Mouse (Mus musculus): ENCODE data around the gene Ugt1a2. TPM values are rescaled to one million over a fixed set of nuclear protein-coding genes. Genes with fewer than 3 reads are reported as not detected.
"Not testable (repeated sequence)": the region's sequence is repeated elsewhere in the genome, so short reads cannot be mapped to it uniquely, and the experiment has no call there.

Ugt1a2 gene
- not detected for polyA plus RNA-seq (2017; shearing (Covaris generic))

DNA sequence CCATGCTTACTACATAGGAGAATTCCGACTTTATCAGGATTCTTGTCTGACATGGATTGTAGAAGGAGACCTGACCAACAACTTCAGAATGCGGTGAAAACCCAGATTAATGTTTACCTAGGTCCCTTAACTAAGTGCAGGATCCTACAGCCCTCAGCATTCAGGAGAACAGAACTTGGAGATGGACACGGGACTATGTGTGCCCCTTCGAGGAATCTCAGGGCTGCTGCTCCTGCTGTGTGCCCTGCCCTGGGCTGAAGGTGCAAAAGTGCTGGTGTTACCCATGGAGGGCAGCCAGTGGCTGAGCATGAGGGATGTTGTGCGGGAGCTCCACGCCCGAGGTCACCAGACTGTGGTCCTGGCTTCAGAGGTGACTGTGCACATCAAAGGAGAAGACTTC is at the start of gene Ugt1a2:
Gene Ugt1a2, plus strand, starts transcription at position 146 of the 400 bp plus-strand sequence.
- no peak for ATAC-seq

DNA sequence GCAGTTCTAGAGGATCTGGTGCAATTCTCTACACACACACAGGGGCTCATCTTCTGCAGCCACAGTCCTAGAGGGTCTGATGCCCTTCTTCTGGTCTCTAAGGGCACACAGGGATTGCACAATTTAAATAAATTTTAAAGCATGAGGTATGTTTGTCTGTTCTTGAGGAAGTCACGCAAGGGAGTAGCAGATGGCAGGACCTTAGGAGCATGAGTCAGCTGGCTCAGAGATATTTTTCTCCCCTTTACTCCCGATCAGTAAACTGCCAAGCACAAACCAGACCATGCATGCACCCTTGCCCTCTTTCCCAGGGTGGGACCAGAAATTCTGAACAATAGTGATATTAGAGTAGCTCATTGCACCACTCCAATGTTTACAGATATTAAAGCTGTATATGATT is 42.0 kb upstream of the Ugt1a2 start:
- no peak for ATAC-seq

DNA sequence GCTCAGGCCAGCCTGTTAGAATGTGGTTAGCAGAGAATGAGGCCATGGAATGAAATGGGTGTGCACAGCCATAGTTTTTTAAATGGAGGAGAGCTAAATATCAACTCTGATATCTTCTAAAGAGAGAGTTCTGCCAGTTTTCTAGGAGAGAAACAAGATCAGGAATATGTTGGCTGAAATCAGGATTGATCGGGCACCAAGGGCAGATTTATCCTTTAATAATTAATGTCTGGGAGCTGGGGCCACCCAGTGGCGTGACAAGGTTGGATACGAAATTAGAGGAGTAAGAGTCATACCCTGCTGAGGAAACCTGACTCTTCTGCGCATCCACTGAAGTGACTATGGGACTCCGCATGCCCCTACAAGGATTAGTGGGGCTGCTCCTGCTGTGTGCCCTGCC is 34.7 kb upstream of the Ugt1a2 start, which contains the start of gene Ugt1a5:
Gene Ugt1a5, plus strand, starts transcription at position 302 of the 400 bp plus-strand sequence.
- no peak for ATAC-seq

DNA sequence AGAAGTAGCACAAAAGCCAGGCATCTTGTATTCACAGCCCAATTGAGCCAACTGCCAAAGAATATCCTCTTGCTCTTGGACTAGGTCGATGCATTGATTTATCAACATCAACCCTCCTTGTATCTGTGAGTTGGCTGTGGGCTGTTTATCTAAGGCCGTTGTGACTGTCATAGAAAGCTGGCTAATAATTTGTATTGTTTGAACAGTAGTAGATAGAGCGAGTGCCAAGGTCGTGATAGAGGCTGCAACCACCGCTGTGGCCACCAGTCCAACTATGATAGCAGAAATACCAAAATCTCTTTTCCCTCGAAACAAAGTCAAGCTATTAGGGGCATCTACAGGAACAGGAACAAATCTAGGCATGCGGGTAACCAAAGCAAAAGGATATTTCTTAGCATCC is 28.2 kb upstream of the Ugt1a2 start:
- not testable (repeated sequence) for ATAC-seq

DNA sequence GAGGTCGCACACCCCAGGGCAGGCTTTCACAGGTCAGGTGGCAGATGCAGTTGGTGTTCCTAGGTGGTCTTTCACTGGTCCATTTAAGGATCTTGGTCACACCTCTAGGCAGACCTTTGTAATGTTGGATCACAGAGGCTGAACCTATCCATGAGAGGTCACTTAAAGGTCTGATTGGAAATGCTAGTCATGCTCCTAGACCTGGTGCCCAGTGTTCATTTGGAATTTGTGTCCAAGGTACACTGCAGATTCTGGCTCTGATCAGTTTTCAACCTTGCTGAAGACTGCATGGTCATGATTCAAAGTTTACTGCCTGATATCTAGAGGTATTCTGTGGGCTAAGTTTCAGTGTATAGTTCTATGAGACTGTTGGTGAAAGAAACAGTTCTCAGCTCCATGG is 20.7 kb upstream of the Ugt1a2 start:
- no peak for ATAC-seq

DNA sequence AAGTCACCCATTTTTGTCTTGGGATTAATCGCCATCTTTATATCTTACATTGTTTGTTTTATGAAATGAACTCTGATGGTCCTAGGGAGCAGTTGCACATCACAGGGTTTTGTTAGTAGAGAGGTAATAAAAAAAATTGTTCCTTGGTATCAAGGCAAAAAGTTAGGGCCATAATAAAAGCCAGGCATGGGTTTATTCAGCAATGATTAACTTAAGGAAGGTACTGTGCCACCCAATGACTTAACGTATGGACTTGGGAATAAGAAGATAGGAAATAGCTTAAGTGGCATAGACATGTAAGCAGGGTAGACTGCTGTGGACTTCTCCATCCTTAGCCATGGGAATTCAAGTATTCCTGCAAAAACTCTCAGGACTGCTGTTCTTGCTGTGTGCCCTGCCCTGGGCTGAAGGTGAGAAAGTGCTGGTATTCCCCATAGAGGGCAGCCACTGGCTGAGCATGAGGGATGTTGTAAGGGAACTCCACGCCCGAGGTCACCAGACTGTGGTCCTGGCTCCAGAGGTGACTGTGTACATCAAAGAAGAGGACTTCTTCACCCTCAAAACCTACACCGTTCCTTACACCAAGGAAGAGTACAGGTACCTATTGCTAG is 14.0 kb upstream of the Ugt1a2 start:
- ATAC-seq, result no peak

DNA sequence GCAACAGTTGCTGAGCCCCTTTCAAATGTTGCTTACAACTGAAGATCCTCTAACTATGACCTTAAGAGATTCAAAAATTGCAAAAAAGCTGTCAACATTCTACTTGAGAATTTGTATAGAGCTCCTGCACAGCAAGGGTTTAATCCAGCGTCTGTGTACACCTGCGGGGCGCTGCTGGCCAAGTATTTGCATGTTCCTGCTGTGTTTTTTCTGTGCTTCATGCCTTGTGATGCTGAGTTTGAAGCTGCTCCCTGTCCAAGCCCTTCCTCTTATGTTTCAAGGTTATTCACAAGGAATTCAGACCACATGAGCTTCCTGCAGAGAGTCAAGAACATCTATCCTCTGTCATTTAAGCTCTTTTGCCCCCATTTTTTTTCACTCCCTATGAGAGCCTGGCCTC is 8.3 kb upstream of the Ugt1a2 start:
- no peak for ATAC-seq

DNA sequence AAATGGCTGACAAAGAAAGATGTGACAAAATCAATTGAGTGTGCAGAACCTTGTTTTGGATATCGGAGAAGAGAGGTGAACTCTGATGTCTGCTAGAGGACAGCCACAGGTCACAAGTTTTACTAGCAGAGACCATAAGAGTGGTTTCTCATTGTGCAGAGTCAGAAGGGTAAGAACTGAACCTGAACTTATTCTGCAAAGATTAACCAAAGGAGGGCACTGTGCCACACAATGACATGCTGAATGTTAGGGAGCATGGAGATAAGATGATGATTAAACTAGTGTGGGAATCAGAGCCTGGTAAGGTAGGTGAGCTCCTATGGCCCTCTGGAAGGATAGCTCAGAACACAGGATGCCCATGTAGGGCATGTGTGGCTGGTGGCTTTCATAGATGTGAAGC is 4.7 kb upstream of the Ugt1a2 start:
- no peak for ATAC-seq

DNA sequence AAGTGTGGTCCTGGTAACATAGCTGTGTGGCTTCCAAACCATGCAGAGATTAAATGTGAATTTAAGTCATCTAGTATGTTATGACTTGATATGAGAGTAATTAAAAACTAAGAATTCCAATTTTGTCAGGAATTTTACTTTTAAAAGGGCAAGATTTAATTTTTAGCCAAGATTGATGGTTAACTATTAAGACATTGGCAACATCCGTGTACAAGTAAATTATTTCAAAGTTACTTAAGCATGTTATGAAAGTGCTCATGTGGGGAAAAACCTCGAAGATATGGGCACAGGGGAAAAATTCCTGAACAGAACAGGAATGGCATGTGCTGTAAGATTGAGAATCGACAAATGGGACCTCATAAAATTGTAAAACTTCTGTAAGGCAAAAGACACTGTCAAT is 3.0 kb upstream of the Ugt1a2 start:
- ATAC-seq, result no peak

DNA sequence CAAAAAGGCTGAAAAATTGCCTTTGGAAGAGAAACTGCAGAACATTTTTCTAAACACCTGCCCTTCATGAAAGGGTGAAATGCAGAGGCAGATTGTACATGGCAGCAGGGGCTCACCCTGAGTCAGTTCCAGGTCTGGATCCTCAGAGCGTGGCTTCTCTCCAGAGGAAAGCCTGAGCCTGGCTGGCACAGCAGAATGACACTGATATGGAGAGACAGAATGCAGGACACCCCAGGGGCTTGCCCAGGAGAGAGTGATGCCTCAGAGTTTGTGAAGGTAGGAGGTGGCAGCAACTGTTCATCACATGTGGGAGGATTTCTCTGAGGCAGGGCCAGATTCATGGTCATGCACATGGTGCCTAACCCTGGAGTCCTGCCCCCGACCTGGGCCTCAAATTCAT is 405 bp upstream of the Ugt1a2 start:
- no peak for ATAC-seq

DNA sequence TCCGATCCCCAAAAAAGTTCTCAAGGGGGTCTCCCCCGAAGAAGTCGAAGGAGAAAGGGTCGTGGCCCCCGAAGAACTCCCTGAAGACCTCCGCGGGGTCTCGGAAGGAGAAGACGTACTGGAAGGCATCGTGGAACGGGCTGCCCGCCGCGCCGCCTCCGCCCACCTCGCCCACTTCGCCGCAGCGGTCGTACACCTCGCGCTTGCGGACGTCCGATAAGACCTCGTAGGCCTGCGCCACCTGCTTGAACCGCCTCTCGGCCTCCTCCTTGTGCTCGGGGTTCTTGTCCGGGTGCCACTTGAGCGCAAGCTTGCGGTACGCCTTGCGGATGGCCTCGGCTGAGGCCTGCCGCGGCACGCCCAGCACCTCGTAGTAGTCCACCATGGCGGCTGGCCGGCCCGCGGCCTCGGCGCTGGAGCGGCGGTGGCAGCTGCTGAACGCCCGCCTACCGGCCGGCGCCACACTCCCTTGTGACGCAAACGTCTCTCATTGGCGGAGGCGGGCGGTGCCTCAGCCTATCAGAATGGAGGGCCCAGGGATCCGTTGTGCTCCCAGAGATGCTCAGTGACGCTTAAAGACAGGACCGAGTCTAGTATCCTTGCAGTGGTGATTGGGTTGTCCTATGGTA is 5.0 kb downstream of the Ugt1a2 start, which contains the start of gene Dnajb3:
Gene Dnajb3, minus strand, starts transcription at position 489 of the 629 bp plus-strand sequence.
- ATAC-seq, result peak; percentile 84

DNA sequence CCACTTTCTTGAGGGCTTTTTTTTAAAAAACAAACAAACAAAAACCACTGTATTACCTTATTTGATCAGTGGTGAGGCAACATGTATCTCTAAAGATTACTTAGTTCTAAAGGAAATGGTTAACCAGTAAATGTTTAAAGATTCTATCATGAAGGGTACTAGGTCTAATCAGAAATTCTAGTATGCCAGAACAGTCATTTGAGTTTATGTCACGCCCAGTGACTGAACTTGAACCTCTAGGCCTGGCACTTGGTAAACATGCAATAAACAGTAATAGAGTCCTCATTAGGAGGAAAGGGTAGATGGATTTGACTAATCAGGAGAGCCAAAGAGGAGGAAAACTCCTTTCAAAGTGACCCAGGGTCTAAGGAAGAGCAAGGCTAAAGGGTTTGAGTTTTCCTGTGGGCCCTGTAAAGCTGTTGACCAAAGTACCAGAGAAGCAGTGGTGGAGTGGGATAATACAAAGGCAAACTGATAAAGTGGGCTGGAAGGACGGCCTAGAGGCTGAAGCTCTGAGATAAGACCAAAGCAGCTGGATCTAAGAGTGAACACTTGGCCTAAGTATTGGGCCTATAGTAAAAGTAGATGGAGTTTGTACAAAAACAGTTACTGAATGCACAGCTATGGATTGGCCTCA is 6.6 kb downstream of the Ugt1a2 start:
- ATAC-seq, result no peak

DNA sequence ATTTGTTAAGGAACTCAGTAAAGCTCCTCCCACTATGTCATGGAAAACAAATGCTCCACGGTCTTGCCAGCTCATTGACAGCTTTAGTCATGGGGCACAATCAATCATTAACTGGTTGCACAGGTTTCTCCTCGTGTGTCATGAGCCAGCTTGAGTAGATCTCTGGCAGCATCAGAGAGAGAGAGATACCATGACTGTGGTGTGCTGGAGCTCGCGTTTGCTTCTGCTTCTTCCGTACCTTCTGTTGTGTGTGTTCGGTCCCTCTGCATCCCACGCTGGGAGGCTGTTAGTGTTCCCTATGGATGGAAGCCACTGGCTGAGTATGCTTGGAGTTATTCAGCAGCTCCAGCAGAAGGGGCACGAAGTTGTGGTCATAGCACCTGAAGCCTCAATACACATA is 11.4 kb downstream of the Ugt1a2 start, which contains the start of gene Ugt1a1:
Gene Ugt1a1, plus strand, starts transcription at position 148 of the 400 bp plus-strand sequence.
- ATAC-seq, result no peak

DNA sequence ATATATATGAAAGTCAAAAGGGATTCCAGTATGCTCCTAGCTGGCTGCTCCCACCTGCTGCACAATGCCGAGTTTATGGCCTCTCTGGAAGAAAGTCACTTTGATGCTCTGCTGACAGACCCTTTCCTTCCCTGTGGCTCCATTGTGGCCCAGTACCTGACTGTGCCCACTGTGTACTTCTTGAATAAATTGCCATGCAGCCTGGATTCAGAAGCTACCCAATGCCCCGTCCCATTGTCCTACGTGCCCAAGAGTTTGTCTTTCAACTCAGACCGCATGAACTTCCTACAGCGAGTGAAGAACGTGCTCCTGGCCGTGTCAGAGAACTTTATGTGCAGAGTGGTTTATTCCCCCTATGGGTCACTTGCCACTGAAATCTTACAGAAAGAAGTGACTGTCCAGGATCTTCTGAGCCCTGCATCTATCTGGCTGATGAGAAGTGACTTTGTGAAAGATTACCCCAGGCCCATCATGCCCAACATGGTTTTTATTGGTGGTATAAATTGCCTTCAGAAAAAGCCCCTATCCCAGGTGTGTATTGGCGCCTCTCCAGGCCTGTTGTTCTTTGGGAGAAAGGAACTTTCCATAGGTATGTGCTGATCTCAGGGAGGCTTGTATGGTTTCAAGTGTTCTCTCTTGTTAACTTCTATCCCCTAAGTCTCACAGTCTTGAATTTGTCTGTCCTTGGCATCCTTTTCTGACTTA is 12.1 kb downstream of the Ugt1a2 start:
- ATAC-seq, result no peak

DNA sequence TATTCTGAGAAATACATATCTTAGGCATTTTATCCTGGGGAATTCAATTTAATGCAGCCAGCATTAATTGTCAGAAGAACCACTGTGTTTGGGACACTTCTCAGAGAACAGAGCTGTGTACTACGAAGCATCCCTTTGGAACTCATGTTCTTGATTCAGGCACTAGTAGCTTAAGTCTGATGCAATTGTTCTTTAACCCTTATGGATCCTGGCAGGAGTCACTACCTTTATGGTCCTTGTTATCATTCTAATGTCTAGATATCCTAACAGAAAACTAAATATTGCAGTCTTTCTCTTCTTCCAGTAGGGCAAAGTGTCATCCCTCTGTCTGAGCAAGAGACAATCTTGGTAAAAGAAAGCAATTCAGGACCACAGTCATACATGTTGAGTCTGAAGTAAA is 12.7 kb downstream of the Ugt1a2 start:
- no peak for ATAC-seq

DNA sequence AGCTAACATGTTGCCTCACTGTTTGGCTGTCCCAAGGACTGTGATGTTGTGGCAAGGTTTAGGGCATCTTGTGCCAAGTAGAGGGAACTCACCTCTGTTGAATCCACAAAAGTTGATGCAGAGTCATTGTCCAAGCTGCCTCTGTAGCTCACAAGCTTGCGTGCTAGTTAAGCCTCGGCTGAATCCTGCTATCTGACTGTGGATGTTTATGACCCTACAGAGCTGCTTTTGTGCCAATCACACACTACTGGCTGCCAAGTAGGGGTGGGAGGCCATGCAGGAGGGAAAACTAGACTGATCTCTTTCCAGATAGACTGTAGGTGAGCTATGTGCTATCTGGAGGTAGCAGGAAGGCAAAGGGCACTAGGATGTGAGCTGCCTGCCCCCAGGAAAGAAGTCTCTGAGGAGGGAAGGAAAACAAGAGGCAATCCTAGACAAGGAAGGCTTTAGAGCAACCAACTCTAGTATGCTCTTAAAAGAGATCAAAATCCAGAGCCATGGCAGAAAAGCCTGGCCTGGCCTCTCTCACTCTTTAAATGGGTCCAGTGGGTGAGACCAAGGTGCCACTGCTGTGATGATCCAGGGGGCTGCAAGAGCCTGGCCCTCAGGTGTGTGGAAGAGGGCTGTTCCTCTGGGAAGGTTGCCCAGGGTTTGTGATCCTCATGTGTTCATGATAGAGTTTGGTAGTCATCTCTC is 13.5 kb downstream of the Ugt1a2 start:
- ATAC-seq, result no peak

DNA sequence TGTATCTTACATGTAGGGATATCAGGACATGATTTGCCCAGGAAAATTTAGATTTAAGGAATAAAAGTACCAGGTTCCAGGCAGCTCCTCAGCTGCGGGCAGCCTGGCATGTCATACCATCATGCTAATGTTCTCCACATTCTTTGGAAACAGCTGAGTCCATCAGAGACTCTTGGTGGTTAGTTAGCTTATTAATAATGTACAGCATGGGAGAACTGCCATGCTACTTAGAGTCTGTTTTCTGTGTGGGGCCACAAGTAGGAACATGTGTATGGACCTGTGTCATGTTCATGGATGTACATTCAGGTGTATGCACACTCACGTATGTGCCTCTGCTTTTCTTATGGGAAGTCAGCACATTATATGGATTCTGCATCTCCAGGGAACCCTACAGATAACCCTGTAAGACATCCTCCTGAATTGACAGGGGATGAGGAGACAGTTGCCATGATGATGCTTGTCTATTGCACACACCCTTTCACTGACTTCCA is 14.1 kb downstream of the Ugt1a2 start:
- no peak for ATAC-seq

DNA sequence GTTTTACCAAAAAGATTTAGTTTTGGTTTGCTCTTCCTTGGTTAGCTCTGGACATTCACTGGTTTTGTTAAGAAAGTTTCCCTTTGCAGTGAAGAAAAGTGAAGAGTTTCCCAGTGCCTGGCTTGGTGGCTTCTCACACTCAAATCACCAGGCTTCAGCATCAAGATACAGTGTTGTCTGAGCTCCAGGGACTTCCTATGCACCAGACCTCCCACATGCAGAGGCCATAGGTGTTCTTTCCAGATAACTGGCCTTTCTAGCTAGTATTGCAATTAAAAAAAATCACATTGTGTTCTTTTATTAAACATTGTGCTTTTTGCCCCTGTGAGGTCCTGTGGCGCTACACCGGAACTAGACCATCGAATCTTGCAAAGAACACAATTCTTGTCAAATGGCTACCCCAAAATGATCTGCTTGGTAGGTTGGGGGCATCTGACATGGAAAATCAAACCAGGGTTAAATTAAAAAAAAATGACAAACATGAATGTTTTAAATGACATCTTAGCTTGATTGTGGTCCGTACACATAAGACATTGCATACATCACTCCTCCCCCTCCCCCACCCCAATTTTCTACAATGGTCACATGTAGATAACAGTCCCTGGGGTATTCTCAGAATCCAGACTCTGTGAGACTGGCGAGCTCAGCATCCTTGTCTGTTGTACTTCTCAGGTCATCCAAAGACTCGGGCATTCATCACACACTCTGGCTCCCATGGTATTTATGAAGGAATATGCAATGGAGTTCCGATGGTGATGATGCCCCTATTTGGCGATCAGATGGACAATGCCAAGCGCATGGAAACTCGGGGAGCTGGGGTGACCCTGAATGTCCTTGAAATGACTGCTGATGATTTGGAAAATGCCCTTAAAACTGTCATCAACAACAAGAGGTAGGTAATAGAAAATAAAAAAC is 15.3 kb downstream of the Ugt1a2 start:
- ATAC-seq, result no peak

DNA sequence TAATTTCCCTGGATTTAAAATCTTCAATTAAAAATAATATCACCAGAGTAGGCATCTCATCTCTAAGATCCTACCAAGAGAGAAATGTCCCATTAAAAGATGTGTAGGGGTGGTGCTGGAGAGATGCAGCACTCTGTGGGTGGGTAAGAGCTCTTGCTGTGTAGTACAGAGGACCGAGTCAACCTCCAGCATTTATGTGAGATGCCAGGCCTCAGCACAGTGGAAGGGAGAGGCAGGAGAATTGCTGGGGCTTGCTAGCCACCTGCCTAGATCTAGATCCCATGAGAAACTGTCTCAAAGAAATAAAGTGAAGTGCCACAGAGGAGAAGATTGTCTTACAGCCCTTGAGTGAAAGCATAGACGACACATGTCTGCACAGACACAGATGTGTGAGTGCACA is 16.1 kb downstream of the Ugt1a2 start:
- ATAC-seq, result no peak

DNA sequence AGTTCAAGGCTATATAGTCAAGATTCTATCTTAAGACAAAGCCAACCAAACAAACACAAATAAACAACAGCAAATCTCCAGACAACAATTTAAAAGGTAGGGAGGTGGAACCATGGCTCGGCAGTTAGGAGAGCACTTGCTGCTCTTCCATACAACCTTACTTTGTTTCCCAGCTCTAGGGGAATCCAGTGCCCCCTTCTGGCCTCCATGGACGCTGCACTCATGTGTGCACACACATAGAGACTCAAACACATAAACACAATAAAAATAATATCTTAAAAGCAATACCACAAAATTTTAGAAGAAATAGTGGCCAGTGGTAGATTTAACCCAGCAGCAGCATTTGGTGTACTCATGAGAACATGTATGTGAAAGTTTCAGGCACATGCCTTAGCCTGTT is 16.7 kb downstream of the Ugt1a2 start:
- ATAC-seq, result no peak

DNA sequence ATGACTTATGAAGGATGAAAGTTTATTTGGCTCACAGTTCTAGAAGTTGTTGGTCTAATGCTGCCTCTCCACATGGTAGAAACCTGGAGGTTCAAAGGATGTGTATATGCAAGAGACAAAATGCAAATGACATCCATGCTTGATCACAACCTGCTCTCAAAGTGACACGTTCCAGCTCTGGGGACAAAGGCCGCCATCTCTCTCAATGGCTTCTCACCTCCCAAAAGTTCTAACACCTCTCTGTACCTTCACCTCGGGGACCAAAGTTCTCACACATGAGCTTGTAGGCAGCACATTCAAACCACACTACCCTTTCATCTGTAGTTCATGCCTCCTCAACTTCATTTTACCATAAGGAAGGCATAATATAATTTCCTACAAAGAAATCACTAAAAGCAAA is 17.2 kb downstream of the Ugt1a2 start:
- no peak for ATAC-seq
